Mouse (Mus musculus): Measurements from ENCODE around the gene Capn1.

The Capn1 gene

GRCm38 (mm10) chr19:5990921-5991320 is 24.8 kb downstream of the Capn1 start:
- no peak for DNase-seq (ENCODE audit: extremely low read depth, low read depth, low spot score)

- no peak for DNase-seq (ENCODE audit: extremely low read depth, low read depth, low spot score)
These were observed 25.7 kb downstream of the Capn1 start for GRCm38 (mm10) chr19:5990033-5990432.

GRCm38 (mm10) chr19:5989585-5989984 is 26.1 kb downstream of the Capn1 start:
- DNase-seq (ENCODE audit: extremely low read depth, low read depth, low spot score) = no peak

GRCm38 (mm10) chr19:5988815-5989452 is 26.8 kb downstream of the Capn1 start:
- no peak for DNase-seq (ENCODE audit: extremely low read depth, low read depth, low spot score)

GRCm38 (mm10) chr19:5988027-5988814 is 27.5 kb downstream of the Capn1 start:
- DNase-seq (ENCODE audit: extremely low read depth, low read depth, low spot score) = no peak

- no peak for DNase-seq (ENCODE audit: extremely low read depth, low read depth, low spot score)
These were observed 29.7 kb downstream of the Capn1 start, which contains the start of gene Slc22a20 for GRCm38 (mm10) chr19:5986043-5986442. TSS of gene Slc22a20 (minus strand) at chr19:5986143.

- DNase-seq (ENCODE audit: extremely low read depth, low read depth, low spot score) = no peak
These were observed 35.2 kb downstream of the Capn1 start for GRCm38 (mm10) chr19:5980477-5980876.

GRCm38 (mm10) chr19:5977717-5978116 is 38.0 kb downstream of the Capn1 start:
- no peak for DNase-seq (ENCODE audit: extremely low read depth, low read depth, low spot score)

GRCm38 (mm10) chr19:5975676-5976075 is 40.0 kb downstream of the Capn1 start:
- DNase-seq (ENCODE audit: extremely low read depth, low read depth, low spot score) = no peak

- no peak for DNase-seq (ENCODE audit: extremely low read depth, low read depth, low spot score)
These were observed 40.6 kb downstream of the Capn1 start for GRCm38 (mm10) chr19:5975112-5975511.

- no peak for DNase-seq (ENCODE audit: extremely low read depth, low read depth, low spot score)
These were observed 48.0 kb downstream of the Capn1 start for GRCm38 (mm10) chr19:5967664-5968063.

GRCm38 (mm10) chr19:5966786-5967185 is 48.9 kb downstream of the Capn1 start:
- no peak for DNase-seq (ENCODE audit: extremely low read depth, low read depth, low spot score)

- no peak for DNase-seq (ENCODE audit: extremely low read depth, low read depth, low spot score)
These were observed 49.8 kb downstream of the Capn1 start for GRCm38 (mm10) chr19:5965910-5966309.

- DNase-seq (ENCODE audit: extremely low read depth, low read depth, low spot score) = no peak
These were observed 50.4 kb downstream of the Capn1 start for GRCm38 (mm10) chr19:5965280-5965679.

GRCm38 (mm10) chr19:5964804-5965203 is 50.9 kb downstream of the Capn1 start:
- DNase-seq (ENCODE audit: extremely low read depth, low read depth, low spot score) = no peak

GRCm38 (mm10) chr19:5963883-5964562 is 51.7 kb downstream of the Capn1 start, which contains the start of gene Pola2:
TSS of gene Pola2 (minus strand) at chr19:5964202.
- no peak for DNase-seq (ENCODE audit: extremely low read depth, low read depth, low spot score)

- DNase-seq (ENCODE audit: extremely low read depth, low read depth, low spot score) = no peak
These were observed 53.0 kb downstream of the Capn1 start for GRCm38 (mm10) chr19:5962651-5963050.

- no peak for DNase-seq (ENCODE audit: extremely low read depth, low read depth, low spot score)
These were observed 58.3 kb downstream of the Capn1 start for GRCm38 (mm10) chr19:5957371-5957770.

GRCm38 (mm10) chr19:5956685-5957084 is 59.0 kb downstream of the Capn1 start:
- DNase-seq (ENCODE audit: extremely low read depth, low read depth, low spot score) = no peak

- no peak for DNase-seq (ENCODE audit: extremely low read depth, low read depth, low spot score)
These were observed 59.7 kb downstream of the Capn1 start for GRCm38 (mm10) chr19:5955704-5956670.

- DNase-seq (ENCODE audit: extremely low read depth, low read depth, low spot score) = no peak
These were observed 60.8 kb downstream of the Capn1 start for GRCm38 (mm10) chr19:5954936-5955335.
